ENCODE assay signal across 8 mouse cellular contexts in the genomic region with DNA sequence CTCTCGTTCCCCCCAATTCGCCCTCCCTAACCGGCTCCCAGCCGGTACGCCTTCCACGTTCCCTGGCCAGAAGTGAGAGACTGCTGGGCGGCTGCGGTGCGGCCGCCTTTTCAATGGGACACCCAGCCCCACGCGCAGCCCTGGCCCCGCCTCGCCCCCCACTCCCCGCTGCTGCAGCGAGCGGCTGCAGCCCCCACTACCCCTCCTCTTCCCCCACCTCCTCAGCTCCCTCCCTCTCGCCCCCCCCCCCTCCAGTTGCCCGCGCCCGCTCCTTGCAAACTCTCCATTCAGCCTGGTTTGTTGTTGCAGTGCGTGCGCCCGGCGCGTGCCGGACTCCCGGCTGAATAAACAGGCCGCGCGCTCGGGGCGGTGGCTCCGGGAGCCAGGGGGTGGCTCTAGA. TPM values are rescaled to one million over a fixed set of nuclear protein-coding genes. Genes with fewer than 3 reads are reported as not detected.
DNase-seq lines count a peak whose midpoint lies in the region; ATAC-seq and TF ChIP-seq lines count a peak whose summit lies in the region.

A gene (minus strand): TSS at position 85 of the 400 bp plus-strand sequence.

- H3K27me3 ChIP-seq in limb, embryonic 10.5 days (ENCODE audit: low read depth, poor library complexity, severe bottlenecking) = peaks cover 98% of the 10 kb centered on the region

- TF ChIP-seq CTCF in olfactory bulb, adult 2 months (IDR thresholded peaks at IDR 0.05; ENCODE audit: insufficient read depth, low read depth, low read length) = no peak

- peaks cover 37% of the 10 kb centered on the region for H3K4me1 ChIP-seq in limb, embryonic 10.5 days
- peaks cover 25% of the 10 kb centered on the region for H3K4me1 ChIP-seq in olfactory bulb, adult 2 months (ENCODE audit: control insufficient read depth, insufficient read depth, low read length)

- ATAC-seq in frontal cortex, adult (ENCODE audit: low TSS enrichment) = peak; percentile 14; the same call in 1 of the 2 replicates
- no peak for ATAC-seq in erythroid progenitor cell, adult 5-6 weeks (replicated peaks; ENCODE audit: low FRiP score, poor library complexity, severe bottlenecking)

- WGBS in limb, embryonic 10.5 days = under 1% methylated on average over 33 of the region's 34 CpGs
- under 1% methylated on average over 32 of the region's 34 CpGs for WGBS in olfactory bulb, adult 2 months

- no peaks in the 10 kb centered on the region for H3K9me3 ChIP-seq in limb, embryonic 10.5 days (replicated peaks)

- no peaks in the 10 kb centered on the region for H3K36me3 ChIP-seq in limb, embryonic 10.5 days

- peak within 1 kb of the TSS; percentile 53; the same call in 1 of the 2 replicates for H3K27ac ChIP-seq in limb, embryonic 10.5 days
- peak within 1 kb of the TSS; percentile 52; the same call in 1 of the 2 replicates for H3K27ac ChIP-seq in olfactory bulb, adult 2 months (ENCODE audit: insufficient read depth, low read depth, low read length)

- TF ChIP-seq POLR2A in olfactory bulb, adult 2 months (IDR thresholded peaks at IDR 0.05; ENCODE audit: insufficient read depth, low read depth, low read length) = no peak

- no peak for DNase-seq in frontal cortex, adult 2 months (ENCODE audit: extremely low spot score in 1 of 2, low spot score in 1 of 2)
- peak; percentile 56 for DNase-seq in right cerebral cortex, postnatal 4 days
- DNase-seq in right cerebral cortex, postnatal 25 days = no peak
- DNase-seq in limb, embryonic 10.5 days (ENCODE audit: low spot score) = peak; percentile 63
- DNase-seq in layer of hippocampus, adult 8-10 months (ENCODE audit: low spot score in 2 of 2) = no peak

- H3K4me3 ChIP-seq in limb, embryonic 10.5 days = peak within 1 kb of the TSS; percentile 65
- H3K4me3 ChIP-seq in olfactory bulb, adult 2 months (ENCODE audit: insufficient read depth, low read depth, low read length) = peak within 1 kb of the TSS; percentile 71

RNA-seq across cellular contexts. Expression of the gene that starts here (rescaled TPM):
- polyA plus RNA-seq in frontal cortex, adult 2 months (2012; rRNA removed) = 3.6 and 4.0 TPM in 2 replicates
- 0.14 and 0.15 TPM in 2 replicates for polyA plus RNA-seq in limb, embryonic 10.5 days (2016; fragmentation: Nextera tagmentation; extraction: Ambion mirVana)
- not detected in 2 replicates for polyA plus RNA-seq in olfactory bulb, adult 2 months (2012; ENCODE audit: insufficient read depth, insufficient read length, low replicate concordance, missing spikeins)
- 1 to 10 TPM; 5.0 to 7.2 (median 6.2) TPM for total RNA-seq in layer of hippocampus, adult 8-10 months (2022)
- total RNA-seq in erythroid progenitor cell, adult 5-6 weeks (2015; ENCODE audit: low replicate concordance) = not detected in 2 replicates
- total RNA-seq in erythroid progenitor cell, adult 5-6 weeks (2017; ENCODE audit: low replicate concordance) = not detected in 2 replicates

Comparison
In these comparisons a context has a peak if more than half of its experiments do, and no peak if none do; other contexts are left out.
1. RNA of the gene that starts here (total RNA-seq): 5.0 to 7.2 TPM in layer of hippocampus, adult 8-10 months; not detected in erythroid progenitor cell, adult 5-6 weeks; every median in the first group is over 4 times any median in the second.
2. Peak in DNase-seq, H3K4me3 ChIP-seq and H3K27ac ChIP-seq in limb, embryonic 10.5 days; RNA of the gene not detected or under 1 TPM.